In genomic region chr5:135731322-135731721, GRCm38 (mm10) we compare ENCODE assay signal across 39 mouse cellular contexts. TPM values are rescaled to one million over a fixed set of nuclear protein-coding genes. Genes with fewer than 3 reads are reported as not detected.
"Had no signal": no experiment of that assay in that cellular context is flagged by ENCODE, and none has a peak within 500 bp of the region (broad histone marks: within the 10 kb centered on the region; RNA-seq: fewer than 3 reads in every experiment).

No protein-coding gene starts in this region.

- H3K27me3 ChIP-seq: heart, embryonic 12.5 days; heart, embryonic 13.5 days; heart, embryonic 15.5 days; hindbrain, embryonic 12.5 days; hindbrain, embryonic 13.5 days; hindbrain, embryonic 15.5 days; intestine, embryonic 15.5 days; kidney, embryonic 15.5 days had no signal

- H3K4me3 ChIP-seq: heart, embryonic 12.5 days; heart, embryonic 13.5 days; heart, embryonic 15.5 days; hindbrain, embryonic 10.5 days; hindbrain, embryonic 12.5 days; hindbrain, embryonic 13.5 days; hindbrain, embryonic 15.5 days; intestine, embryonic 15.5 days; kidney, embryonic 15.5 days; layer of hippocampus, adult 2 months; left cerebral cortex, adult 2 months had no signal

- H3K9me3 ChIP-seq: heart, embryonic 12.5 days; heart, embryonic 13.5 days; heart, embryonic 15.5 days; hindbrain, embryonic 10.5 days; hindbrain, embryonic 12.5 days; hindbrain, embryonic 13.5 days; hindbrain, embryonic 15.5 days; intestine, embryonic 15.5 days; kidney, embryonic 15.5 days had no signal

- H3K27ac ChIP-seq: heart, embryonic 13.5 days; heart, embryonic 15.5 days; hindbrain, embryonic 12.5 days; hindbrain, embryonic 13.5 days; hindbrain, embryonic 14.5 days; hindbrain, embryonic 15.5 days; hindbrain, postnatal 0 days; intestine, embryonic 15.5 days; kidney, embryonic 15.5 days; kidney, postnatal 0 days; layer of hippocampus, adult 2 months; left cerebral cortex, adult 2 months had no signal

- H3K9ac ChIP-seq: heart, embryonic 12.5 days; heart, embryonic 13.5 days; heart, embryonic 15.5 days; hindbrain, embryonic 12.5 days; hindbrain, embryonic 13.5 days; hindbrain, embryonic 14.5 days; hindbrain, embryonic 15.5 days; intestine, embryonic 15.5 days; kidney, embryonic 15.5 days had no signal

- H3K4me2 ChIP-seq: heart, embryonic 11.5 days; heart, embryonic 12.5 days; heart, embryonic 13.5 days; heart, embryonic 15.5 days; hindbrain, embryonic 12.5 days; hindbrain, embryonic 13.5 days; hindbrain, embryonic 14.5 days; hindbrain, embryonic 15.5 days; intestine, embryonic 15.5 days; kidney, embryonic 15.5 days had no signal

- DNase-seq: heart, postnatal 10 days; heart, postnatal 14 days; heart, postnatal 36 days; kidney, adult 11 months; kidney, adult 18-20 months; kidney, adult 2 months; kidney, adult 8-10 months; kidney, adult 9 months; kidney, postnatal 10 days; kidney, postnatal 14 days; kidney, postnatal 25 days; kidney, postnatal 36 days; kidney, postnatal 4 days; layer of hippocampus, adult 9-11 months; layer of hippocampus, postnatal 36 days had no signal

- ATAC-seq: hindbrain, embryonic 16.5 days; hindbrain, postnatal 0 days; inflammation-experienced regulatory T-cells, adult 6 months; intestine, embryonic 15.5 days; intestine, embryonic 16.5 days; intestine, postnatal 0 days had no signal

RNA-seq across cellular contexts. Expression of gene Styxl1, which starts 46.9 kb away (rescaled TPM):
- total RNA-seq: heart, postnatal 10 days; heart, postnatal 25 days; heart, postnatal 36 days; hematopoietic stem cell, adult 5-6 weeks; layer of hippocampus, adult 18-20 months; layer of hippocampus, adult 2 months; layer of hippocampus, postnatal 36 days; left cerebral cortex, adult 18-20 months; left cerebral cortex, adult 2 months had no signal
- polyA plus RNA-seq: heart, embryonic 12.5 days; heart, embryonic 13.5 days; hindbrain, embryonic 12.5 days; intestine, embryonic 14.5 days had no signal
